Mouse (Mus musculus) bone marrow, adult 2 months (tissue): ENCODE data around the gene Fnip2.

Source experiments
- CTCF ChIP-seq: fragments of 200-500 bp; IDR thresholded peaks from 2 replicates; pipeline ENCODE4 v1.5.1; 2011; ENCODE audit warnings: low read length, control low read depth; ENCODE audit not compliant: control insufficient read depth, insufficient read depth
- POLR2A ChIP-seq: fragments of 200-500 bp; IDR thresholded peaks from 2 replicates; pipeline ENCODE4 v1.6.1; 2011; ENCODE audit warnings: low read depth, mild to moderate bottlenecking, control low read depth, low read length, borderline replicate concordance; ENCODE audit not compliant: control insufficient read depth

GRCm38 (mm10) chr3:79537023-79537422 lies 30.6 kb downstream of the Fnip2 start:
- TF ChIP-seq POLR2A = no peak
- no peak for TF ChIP-seq CTCF
